Mouse (Mus musculus): ENCODE measurements around the gene Krt71. TPM values are rescaled to one million over a fixed set of nuclear protein-coding genes. Genes with fewer than 3 reads are reported as not detected.

Krt71 gene
- polyA plus RNA-seq, 1 experiment from 2014 or later = not detected

Small RNA genes within 50 kb of the gene (microRNA-seq; reads per million reads assigned to microRNA genes)
- gene Gm44323 (not detected), gene Gm44342 (not detected)

Other genes starting within 250 kb of the Krt71 start
- not detected in 2 replicates for gene Gm49425, start 225.8 kb downstream of the Krt71 start, polyA plus RNA-seq (2015; fragmentation: Nextera tagmentation; extraction: Ambion mirVana)
- gene Krt84, start 210.3 kb downstream of the Krt71 start, polyA plus RNA-seq (2015; fragmentation: Nextera tagmentation; extraction: Ambion mirVana) = 0.31 TPM in 1 of 2 replicates, not detected in the other
- gene Krt82, start 192.4 kb downstream of the Krt71 start, polyA plus RNA-seq (2015; fragmentation: Nextera tagmentation; extraction: Ambion mirVana) = not detected in 2 replicates
- gene Krt90, start 180.2 kb downstream of the Krt71 start, polyA plus RNA-seq (2015; fragmentation: Nextera tagmentation; extraction: Ambion mirVana) = 0.08 and 0.32 TPM in 2 replicates
- 0.21 and 0.27 TPM in 2 replicates for gene Krt75, start 169.2 kb downstream of the Krt71 start, polyA plus RNA-seq (2015; fragmentation: Nextera tagmentation; extraction: Ambion mirVana)
- not detected in 2 replicates for gene Gm5414, start 114.9 kb downstream of the Krt71 start, polyA plus RNA-seq (2015; fragmentation: Nextera tagmentation; extraction: Ambion mirVana)
- not detected in 2 replicates for gene Gm5478, start 95.7 kb downstream of the Krt71 start, polyA plus RNA-seq (2015; fragmentation: Nextera tagmentation; extraction: Ambion mirVana)
- gene Krt6b, start 62.8 kb downstream of the Krt71 start, polyA plus RNA-seq (2015; fragmentation: Nextera tagmentation; extraction: Ambion mirVana) = not detected in 2 replicates
- 0.62 and 3.8 TPM in 2 replicates for gene Krt6a, start 48.8 kb downstream of the Krt71 start, polyA plus RNA-seq (2015; fragmentation: Nextera tagmentation; extraction: Ambion mirVana)
- 3.2 and 5.1 TPM in 2 replicates for gene Krt5, start 30.2 kb downstream of the Krt71 start, polyA plus RNA-seq (2015; fragmentation: Nextera tagmentation; extraction: Ambion mirVana)
- gene Krt72, start 43.4 kb upstream of the Krt71 start, polyA plus RNA-seq (2015; fragmentation: Nextera tagmentation; extraction: Ambion mirVana) = not detected in 2 replicates
- not detected in 2 replicates for gene Krt73, start 59.2 kb upstream of the Krt71 start, polyA plus RNA-seq (2015; fragmentation: Nextera tagmentation; extraction: Ambion mirVana)
- gene Krt2, start 75.1 kb upstream of the Krt71 start, polyA plus RNA-seq (2015; fragmentation: Nextera tagmentation; extraction: Ambion mirVana) = not detected in 2 replicates
- 1.4 and 6.7 TPM in 2 replicates for gene Krt1, start 107.7 kb upstream of the Krt71 start, polyA plus RNA-seq (2015; fragmentation: Nextera tagmentation; extraction: Ambion mirVana)
- 0.05 and 0.72 TPM in 2 replicates for gene Krt77, start 126.6 kb upstream of the Krt71 start, polyA plus RNA-seq (2015; fragmentation: Nextera tagmentation; extraction: Ambion mirVana)
- not detected in 2 replicates for gene Krt76, start 149.8 kb upstream of the Krt71 start, polyA plus RNA-seq (2015; fragmentation: Nextera tagmentation; extraction: Ambion mirVana)
- gene Krt4, start 181.6 kb upstream of the Krt71 start, polyA plus RNA-seq (2015; fragmentation: Nextera tagmentation; extraction: Ambion mirVana) = 2.4 and 7.5 TPM in 2 replicates
- 0.45 and 0.53 TPM in 2 replicates for gene Krt79, start 197.2 kb upstream of the Krt71 start, polyA plus RNA-seq (2015; fragmentation: Nextera tagmentation; extraction: Ambion mirVana)
- gene Krt78, start 211.2 kb upstream of the Krt71 start, polyA plus RNA-seq (2015; fragmentation: Nextera tagmentation; extraction: Ambion mirVana) = 0.04 and 0.15 TPM in 2 replicates